ENCODE assay signal across 27 mouse cellular contexts in the genomic region with DNA sequence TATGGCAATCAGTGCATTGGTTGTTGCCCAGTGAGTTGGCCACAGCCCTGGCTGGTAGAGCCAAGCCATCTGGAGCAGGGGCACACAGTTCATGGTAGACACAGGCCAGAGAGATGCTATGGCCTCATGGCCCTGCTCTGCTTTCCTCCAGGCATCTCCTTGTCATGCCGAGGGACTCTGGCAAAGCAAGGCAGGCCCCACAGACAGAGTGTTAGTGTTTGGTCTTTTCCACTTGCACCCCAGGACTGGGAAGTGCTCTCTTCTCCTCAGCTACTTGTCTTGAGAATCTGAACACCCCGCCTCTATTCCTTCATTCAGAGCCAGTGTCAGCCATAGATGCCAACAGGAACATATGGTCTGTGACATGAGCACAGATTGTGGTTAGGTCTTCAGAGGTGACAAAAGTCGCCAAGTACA.
DNase-seq lines count a peak whose midpoint lies in the region; ATAC-seq lines count a peak whose summit lies in the region.
"Had no signal": no experiment of that assay in that cellular context is flagged by ENCODE, and none has a peak within 500 bp of the region (broad histone marks: within the 10 kb centered on the region; RNA-seq: fewer than 3 reads in every experiment).

No protein-coding gene starts in this region.

- DNase-seq in heart, postnatal 4 days, result peak; percentile 3
- peak; percentile 80 for DNase-seq in cerebellum, adult 11 months
- DNase-seq in cerebellum, adult 9-10 months, result peak; percentile 92
- DNase-seq in cerebellum, postnatal 36 days, result peak; percentile 82 to 85
- no peak for DNase-seq in adrenal gland, postnatal 14 days
- DNase-seq in adrenal gland, postnatal 25 days, result no peak
- DNase-seq: adrenal gland, postnatal 10 days; gastrocnemius, postnatal 36 days; heart, adult 2 months; heart, postnatal 36 days; kidney, adult 18-20 months; kidney, postnatal 25 days; right cerebral cortex, adult 18-20 months; right cerebral cortex, postnatal 4 days; thymus, postnatal 4 days had no signal

- no peaks in the 10 kb centered on the region for H3K27me3 ChIP-seq in heart, embryonic 12.5 days (replicated peaks)
- H3K27me3 ChIP-seq: forebrain, embryonic 15.5 days; kidney, embryonic 15.5 days; Patski had no signal

- ATAC-seq in heart, embryonic 12.5 days (ENCODE audit: insufficient number of reproducible peaks, low FRiP score), result no peak
- ATAC-seq: forebrain, embryonic 15.5 days; midbrain, embryonic 16.5 days; Patski had no signal

- no peak overlapping the region for H3K4me2 ChIP-seq in heart, embryonic 12.5 days
- H3K4me2 ChIP-seq: forebrain, embryonic 15.5 days; hindbrain, embryonic 14.5 days; kidney, embryonic 15.5 days; limb, embryonic 13.5 days; liver, embryonic 11.5 days; lung, embryonic 15.5 days had no signal

- peaks cover 22% of the 10 kb centered on the region for H3K4me1 ChIP-seq in heart, embryonic 12.5 days (replicated peaks)

- H3K36me3 ChIP-seq in heart, embryonic 12.5 days, result no peaks in the 10 kb centered on the region
- H3K36me3 ChIP-seq: forebrain, embryonic 10.5 days; forebrain, embryonic 15.5 days; kidney, embryonic 15.5 days; limb, embryonic 13.5 days; lung, embryonic 15.5 days; midbrain, embryonic 10.5 days had no signal

- H3K9ac ChIP-seq in heart, embryonic 12.5 days, result no peak overlapping the region
- H3K9ac ChIP-seq: forebrain, embryonic 15.5 days; hindbrain, embryonic 14.5 days; kidney, embryonic 15.5 days; limb, embryonic 13.5 days; lung, embryonic 15.5 days had no signal

- no peaks in the 10 kb centered on the region for H3K9me3 ChIP-seq in heart, embryonic 12.5 days (replicated peaks)
- H3K9me3 ChIP-seq: forebrain, embryonic 10.5 days; forebrain, embryonic 15.5 days; kidney, embryonic 15.5 days; limb, embryonic 13.5 days; lung, embryonic 15.5 days; midbrain, embryonic 10.5 days had no signal

- no peak overlapping the region for H3K27ac ChIP-seq in heart, embryonic 12.5 days (ENCODE audit: poor library complexity, severe bottlenecking)
- H3K27ac ChIP-seq: forebrain, embryonic 10.5 days; forebrain, embryonic 15.5 days; heart, adult 2 months; hindbrain, embryonic 14.5 days; kidney, embryonic 15.5 days; left cerebral cortex, adult 2 months; limb, embryonic 13.5 days; lung, embryonic 15.5 days; midbrain, embryonic 10.5 days had no signal

- H3K4me3 ChIP-seq in heart, embryonic 12.5 days, result no peak overlapping the region
- H3K4me3 ChIP-seq: forebrain, embryonic 10.5 days; forebrain, embryonic 15.5 days; heart, adult 2 months; kidney, embryonic 15.5 days; left cerebral cortex, adult 2 months; limb, embryonic 13.5 days; lung, embryonic 15.5 days; midbrain, embryonic 10.5 days had no signal

- WGBS in heart, embryonic 12.5 days, result 80% methylated on average over 3 of the region's 3 CpGs

Comparison
In these comparisons a context has a peak if more than half of its experiments do, and no peak if none do; other contexts are left out.
1. DNase-seq: peak in heart, postnatal 4 days (single experiment), cerebellum, adult 11 months (single experiment), cerebellum, adult 9-10 months (single experiment) and cerebellum, postnatal 36 days (2 of 2); none in adrenal gland, postnatal 14 days (single experiment) and adrenal gland, postnatal 25 days (single experiment).